Mouse (Mus musculus): Measurements from ENCODE around the gene F7.

GRCm38 (mm10) chr8:13075044-13075443, 49.2 kb downstream of the F7 start:
- TF ChIP-seq CTCF (IDR thresholded peaks at IDR 0.05; ENCODE audit: low read depth) (no peak), EP300 (IDR thresholded peaks at IDR 0.05; ENCODE audit: low read depth) (no peak)
